Mouse (Mus musculus): ENCODE measurements around the gene Cpm.

- no peak for TF ChIP-seq EP300 (IDR thresholded peaks at IDR 0.05; ENCODE audit: insufficient read depth, low read depth, low read length)
- TF ChIP-seq CTCF (IDR thresholded peaks at IDR 0.05): no peak
Observed at GRCm38 (mm10) chr10:117662316-117663055, 33.2 kb downstream of the Cpm start.

Data from heart, adult 2 months (tissue).